Mouse (Mus musculus) heart, embryonic 13.5 days (tissue): ENCODE measurements at regions not wholly inside any gene's neighbourhood (a gene's known extent, or its start where the extent isn't known, plus 50 kb on each side); places are given as distances from the start of the nearest gene placed in this dataset.

ENCODE experiments used
- ATAC-seq: fragments of 200-750 bp; cut with Nextera tagmentation; 2 replicates; pipeline ENCODE4 v1.8.0; 2017; ENCODE audit warnings: moderate TSS enrichment; ENCODE audit not compliant: insufficient number of reproducible peaks, low FRiP score, low TSS enrichment; ENCODE audit errors: extremely low read depth
- H3K27ac ChIP-seq: fragments of 300-500 bp; sonication (generic); replicated peaks from 2 replicates; pipeline ENCODE4 v1.5.1; 2015; ENCODE audit warnings: moderate library complexity, mild to moderate bottlenecking, inconsistent platforms
- H3K27me3 ChIP-seq: fragments of 300-500 bp; sonication (generic); replicated peaks from 2 replicates; pipeline ENCODE4 v1.6.1; 2015; ENCODE audit warnings: mild to moderate bottlenecking, inconsistent platforms
- H3K36me3 ChIP-seq: fragments of 300-500 bp; sonication (generic); 2 replicates; pipeline ENCODE4 v1.6.1; 2015; ENCODE audit warnings: mild to moderate bottlenecking, inconsistent platforms
- H3K4me1 ChIP-seq: fragments of 300-500 bp; sonication (generic); 2 replicates; pipeline ENCODE4 v1.6.1; 2015; ENCODE audit warnings: inconsistent platforms
- H3K4me2 ChIP-seq: fragments of 300-500 bp; sonication (generic); 2 replicates; pipeline ENCODE4 v1.6.1; 2015; ENCODE audit warnings: inconsistent platforms, mild to moderate bottlenecking, moderate library complexity
- H3K4me3 ChIP-seq: fragments of 300-500 bp; sonication (generic); 2 replicates; pipeline ENCODE4 v1.5.1; 2015; ENCODE audit warnings: moderate library complexity, mild to moderate bottlenecking, inconsistent platforms
- H3K9ac ChIP-seq: fragments of 300-500 bp; sonication (generic); 2 replicates; pipeline ENCODE4 v1.6.1; 2015; ENCODE audit warnings: inconsistent platforms, mild to moderate bottlenecking, moderate library complexity
- H3K9me3 ChIP-seq: fragments of 300-500 bp; sonication (generic); 2 replicates; pipeline ENCODE4 v1.6.1; 2016; ENCODE audit warnings: inconsistent platforms
- WGBS: fragments of 180-500 bp; shearing (Covaris S2); methylation state at CpG from one replicate; pipeline ENCODE4 v1.1.7; 2015; ENCODE audit warnings: mixed read lengths; 5-methylcytosine and 5-hydroxymethylcytosine counted together

DNA sequence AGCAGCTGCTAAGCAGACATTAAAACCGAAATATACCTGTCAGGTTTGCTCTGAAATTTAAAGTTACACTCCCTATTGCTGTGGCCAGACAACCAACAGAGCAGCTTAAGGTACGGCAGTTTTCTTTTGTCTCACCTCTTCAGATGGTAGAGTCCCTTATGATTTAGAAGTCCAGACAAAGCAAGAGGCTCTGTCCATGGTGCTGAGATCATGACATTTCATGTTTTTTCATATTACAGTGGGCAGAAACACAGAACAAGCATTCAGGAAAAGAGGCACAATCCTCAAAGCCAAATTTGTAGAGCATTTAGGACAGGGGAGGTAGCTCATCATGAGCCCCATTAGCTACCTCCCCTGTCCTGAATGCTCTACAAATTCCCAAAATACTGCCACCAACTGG is 620.0 kb downstream of the Dnah5 start:
- Histone ChIP-seq H3K27me3 (no peaks in the 10 kb centered on the region), H3K9ac (no peak overlapping the region), H3K9me3 (no peaks in the 10 kb centered on the region), H3K4me2 (no peak overlapping the region), H3K4me3 (no peak overlapping the region), H3K36me3 (no peaks in the 10 kb centered on the region), H3K27ac (no peak overlapping the region), H3K4me1 (no peaks in the 10 kb centered on the region)
- no peak for ATAC-seq
- 51% methylated on average over 2 of the region's 2 CpGs for WGBS

DNA sequence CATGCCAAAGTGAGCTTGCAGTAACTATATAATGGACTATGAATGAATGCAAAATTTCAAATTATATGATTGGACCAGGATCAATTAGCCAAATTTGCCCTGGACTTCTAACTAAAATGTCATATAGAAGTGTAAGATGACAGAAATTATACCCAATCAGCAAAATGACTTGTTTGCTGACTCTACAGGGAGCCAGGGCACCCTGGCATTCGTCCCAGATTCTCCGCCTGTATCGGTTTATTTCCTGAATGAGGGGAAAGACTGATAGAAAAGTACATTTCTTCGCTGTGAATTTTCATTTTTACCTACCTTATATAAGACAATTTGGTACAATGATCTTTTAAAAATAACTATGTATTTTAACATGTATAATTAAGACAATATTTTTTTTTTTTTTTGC is 631.3 kb downstream of the Dnah5 start:
- H3K4me3 ChIP-seq: no peak overlapping the region
- WGBS: 73% methylated on average over 4 of the region's 4 CpGs
- ATAC-seq: no peak
- H3K36me3 ChIP-seq: no peaks in the 10 kb centered on the region
- no peaks in the 10 kb centered on the region for H3K27me3 ChIP-seq
- H3K9ac ChIP-seq: no peak overlapping the region
- H3K4me1 ChIP-seq: no peaks in the 10 kb centered on the region
- no peak overlapping the region for H3K27ac ChIP-seq
- no peaks in the 10 kb centered on the region for H3K9me3 ChIP-seq
- H3K4me2 ChIP-seq: no peak overlapping the region

DNA sequence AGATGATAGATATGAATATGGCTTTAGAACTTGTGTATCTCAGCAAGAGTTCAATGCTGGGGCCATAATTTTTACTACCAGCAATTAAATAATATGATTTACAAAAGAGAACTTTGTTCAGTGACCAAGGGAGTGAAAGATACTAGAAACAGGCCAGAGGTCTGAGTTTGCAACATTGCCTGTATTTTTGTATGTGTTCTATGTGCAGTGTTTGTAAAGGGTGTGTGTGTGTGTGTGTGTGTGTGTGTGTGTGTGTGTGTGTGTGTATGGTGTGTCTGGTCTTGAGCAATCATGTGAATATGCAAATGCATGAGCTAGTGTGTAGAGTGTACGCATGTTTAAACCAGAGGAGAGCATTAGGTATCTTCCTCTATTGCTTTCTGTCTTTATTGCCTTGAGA is 636.8 kb downstream of the Dnah5 start:
- H3K9me3 ChIP-seq: no peaks in the 10 kb centered on the region
- H3K4me3 ChIP-seq: no peak overlapping the region
- H3K27ac ChIP-seq: no peak overlapping the region
- H3K27me3 ChIP-seq: no peaks in the 10 kb centered on the region
- H3K36me3 ChIP-seq: no peaks in the 10 kb centered on the region
- H3K4me1 ChIP-seq: no peaks in the 10 kb centered on the region
- no peak overlapping the region for H3K9ac ChIP-seq
- WGBS: 82% methylated on average over 1 of the region's 1 CpGs
- ATAC-seq: no peak
- H3K4me2 ChIP-seq: no peak overlapping the region

DNA sequence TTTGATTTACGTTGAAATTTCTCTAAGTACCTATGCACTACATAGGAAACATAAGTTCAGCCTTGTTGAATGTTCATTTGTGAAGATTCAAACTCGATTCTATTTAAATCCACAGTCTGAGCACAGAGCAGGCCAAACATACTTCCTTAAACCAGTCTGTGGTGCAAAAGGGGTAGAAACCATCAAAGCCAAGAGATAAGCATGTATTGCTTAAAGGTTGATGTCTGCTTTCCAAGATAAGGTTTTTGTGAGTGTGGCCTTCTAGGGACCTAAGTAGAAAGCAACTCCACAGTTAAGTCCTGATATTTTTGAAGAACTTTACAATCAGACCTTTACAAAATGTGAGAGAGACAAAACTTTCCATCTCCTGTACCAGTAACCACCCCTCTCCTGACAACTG is 652.9 kb downstream of the Dnah5 start:
- no peak overlapping the region for H3K4me2 ChIP-seq
- no peak overlapping the region for H3K9ac ChIP-seq
- ATAC-seq: no peak
- H3K36me3 ChIP-seq: no peaks in the 10 kb centered on the region
- H3K27ac ChIP-seq: no peak overlapping the region
- H3K9me3 ChIP-seq: no peaks in the 10 kb centered on the region
- H3K4me3 ChIP-seq: no peak overlapping the region
- H3K27me3 ChIP-seq: no peaks in the 10 kb centered on the region
- WGBS: 56% methylated on average over 2 of the region's 2 CpGs
- H3K4me1 ChIP-seq: no peaks in the 10 kb centered on the region

DNA sequence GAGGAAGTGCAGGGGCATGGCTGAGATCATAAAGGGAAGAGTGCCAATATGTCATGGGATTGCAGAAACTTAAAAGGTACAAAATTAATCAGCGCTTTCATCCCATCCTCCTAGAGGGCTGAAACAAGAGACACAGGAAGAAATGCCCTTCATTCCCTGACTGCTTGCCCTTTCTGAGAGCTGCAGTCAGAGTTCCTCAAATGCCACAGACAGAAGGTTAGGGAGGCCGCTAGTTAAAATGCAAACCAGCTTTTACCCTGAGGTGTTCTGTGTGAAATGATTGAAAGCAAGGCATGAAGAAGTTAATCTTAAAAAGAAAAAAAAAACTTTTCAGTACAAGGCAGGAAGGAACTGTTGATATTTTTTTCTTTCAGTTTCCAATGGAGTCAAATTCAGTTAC is 654.6 kb downstream of the Dnah5 start:
- Histone ChIP-seq H3K27ac (no peak overlapping the region), H3K9me3 (no peaks in the 10 kb centered on the region), H3K36me3 (no peaks in the 10 kb centered on the region), H3K4me3 (no peak overlapping the region), H3K27me3 (no peaks in the 10 kb centered on the region), H3K4me2 (no peak overlapping the region), H3K4me1 (no peaks in the 10 kb centered on the region), H3K9ac (no peak overlapping the region)
- 70% methylated on average over 2 of the region's 2 CpGs for WGBS
- ATAC-seq: no peak

DNA sequence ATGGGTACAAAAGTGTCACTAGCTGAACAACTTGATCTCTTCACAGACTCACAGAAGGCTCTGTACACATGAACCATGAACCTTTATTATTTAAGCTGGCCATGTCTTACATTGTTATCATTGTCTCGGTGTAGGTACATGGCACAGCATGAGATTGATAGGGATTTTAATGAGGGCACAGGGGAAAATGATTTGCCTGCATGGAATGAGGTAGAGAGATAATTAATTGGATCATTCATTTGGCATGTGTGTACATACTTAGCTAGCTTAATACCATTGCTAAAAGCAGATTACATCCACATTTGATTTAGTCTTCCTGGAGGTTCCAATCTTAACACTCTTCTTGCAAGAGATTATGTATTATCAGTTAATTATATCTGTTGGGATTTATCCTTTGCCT is 660.5 kb downstream of the Dnah5 start:
- Histone ChIP-seq H3K4me2 (no peak overlapping the region), H3K9me3 (no peaks in the 10 kb centered on the region), H3K4me1 (peaks cover 6% of the 10 kb centered on the region; the same call in 1 of the 2 replicates), H3K27me3 (no peaks in the 10 kb centered on the region), H3K36me3 (no peaks in the 10 kb centered on the region), H3K4me3 (no peak overlapping the region), H3K9ac (no peak overlapping the region), H3K27ac (no peak overlapping the region)
- no peak for ATAC-seq
- WGBS: 56% methylated on average over 1 of the region's 1 CpGs

DNA sequence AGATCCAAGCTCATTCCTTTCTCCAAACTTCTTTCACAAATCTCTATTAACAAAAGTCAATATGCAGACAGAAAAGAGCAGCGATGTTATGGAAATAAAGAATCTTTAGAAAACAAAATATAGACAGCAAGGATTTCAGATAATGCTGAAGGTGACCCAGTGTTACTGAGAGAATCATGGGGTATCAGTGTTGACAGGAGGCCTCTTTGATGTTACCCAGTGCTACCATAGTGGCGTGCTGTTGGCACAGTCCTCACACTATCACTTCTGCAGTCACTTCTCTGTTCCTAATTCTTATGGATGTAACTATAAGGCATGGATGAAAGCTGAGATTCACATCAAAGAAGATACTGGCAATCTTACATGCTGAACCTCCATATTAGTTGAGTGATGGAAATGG is 661.4 kb downstream of the Dnah5 start:
- Histone ChIP-seq H3K9me3 (no peaks in the 10 kb centered on the region), H3K4me2 (no peak overlapping the region), H3K27me3 (no peaks in the 10 kb centered on the region), H3K4me3 (no peak overlapping the region), H3K27ac (no peak overlapping the region), H3K36me3 (no peaks in the 10 kb centered on the region), H3K9ac (no peak overlapping the region), H3K4me1 (peaks cover 6% of the 10 kb centered on the region; the same call in 1 of the 2 replicates)
- no peak for ATAC-seq
- WGBS: 43% methylated on average over 2 of the region's 2 CpGs

DNA sequence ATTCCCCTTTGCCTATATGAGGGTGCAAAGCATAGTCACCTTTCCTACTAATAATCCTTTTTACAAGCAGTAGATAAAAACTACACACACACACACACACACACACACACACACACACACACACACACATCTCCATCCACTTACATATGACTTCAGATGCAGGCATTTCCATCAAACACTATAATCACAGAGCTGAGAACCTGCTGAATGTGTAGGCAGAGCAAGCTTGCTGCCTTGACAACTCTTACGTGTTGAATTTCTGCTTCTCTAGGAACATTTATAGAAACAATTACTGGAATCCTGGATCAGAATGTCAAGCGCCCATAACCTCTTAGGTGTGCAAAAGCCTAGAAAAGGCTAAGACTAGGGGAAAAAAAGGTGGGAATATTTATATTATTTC is 669.4 kb downstream of the Dnah5 start:
- Histone ChIP-seq H3K4me2 (no peak overlapping the region), H3K27ac (no peak overlapping the region), H3K9me3 (no peaks in the 10 kb centered on the region), H3K4me3 (no peak overlapping the region), H3K9ac (no peak overlapping the region), H3K4me1 (no peaks in the 10 kb centered on the region), H3K27me3 (no peaks in the 10 kb centered on the region), H3K36me3 (no peaks in the 10 kb centered on the region)
- no peak for ATAC-seq
- 54% methylated on average over 2 of the region's 2 CpGs for WGBS

DNA sequence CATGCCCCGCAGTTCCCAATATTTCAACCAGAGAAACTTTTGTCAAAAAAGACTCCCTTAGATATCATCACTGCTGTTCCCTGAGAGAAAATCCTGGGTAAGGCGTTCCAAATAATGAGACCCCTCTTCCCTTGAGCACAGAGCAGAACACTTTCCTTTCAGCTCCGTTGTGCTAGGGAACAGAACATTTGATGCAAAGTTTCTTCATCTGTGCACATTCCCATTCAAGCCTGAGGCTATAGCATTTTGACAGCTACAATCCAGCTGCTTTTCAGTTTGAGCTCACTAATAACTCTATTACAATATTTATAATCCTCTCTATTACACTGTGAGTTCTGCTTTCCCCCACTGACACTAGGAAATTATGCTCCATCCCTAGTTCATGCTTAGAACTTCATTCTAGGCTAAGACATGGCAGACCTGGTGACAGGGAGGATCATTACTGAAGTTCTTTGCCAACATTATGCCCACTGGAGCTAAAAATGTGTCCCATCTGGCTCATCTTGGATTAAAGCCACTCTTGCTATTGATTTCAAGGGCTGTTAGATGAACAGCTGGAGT is 692.8 kb downstream of the Dnah5 start:
- Histone ChIP-seq H3K4me3 (no peak overlapping the region), H3K9ac (no peak overlapping the region), H3K27me3 (no peaks in the 10 kb centered on the region), H3K4me1 (no peaks in the 10 kb centered on the region), H3K4me2 (no peak overlapping the region), H3K27ac (no peak overlapping the region), H3K9me3 (no peaks in the 10 kb centered on the region), H3K36me3 (no peaks in the 10 kb centered on the region)
- 67% methylated on average over 3 of the region's 3 CpGs for WGBS
- ATAC-seq: no peak

DNA sequence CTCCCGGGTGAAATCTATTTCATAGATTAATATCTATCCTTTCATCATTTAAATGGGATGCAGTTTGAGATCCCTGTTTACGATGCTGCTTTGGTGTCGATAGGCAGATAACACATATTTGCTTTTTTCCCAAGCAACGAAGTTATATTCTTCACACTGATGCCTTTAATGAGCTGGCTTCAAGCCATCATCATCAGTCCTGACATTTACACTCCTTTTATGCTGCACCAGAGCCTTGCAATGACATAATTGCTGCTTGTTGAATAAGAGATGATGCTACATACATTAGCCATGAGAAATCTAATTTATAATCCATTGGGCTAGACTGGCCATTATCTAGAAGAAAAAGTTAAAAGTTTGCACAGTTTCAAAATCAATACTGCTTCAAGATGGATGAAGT is 718.9 kb downstream of the Dnah5 start:
- Histone ChIP-seq H3K9ac (no peak overlapping the region), H3K9me3 (no peaks in the 10 kb centered on the region), H3K36me3 (no peaks in the 10 kb centered on the region), H3K27ac (no peak overlapping the region), H3K27me3 (no peaks in the 10 kb centered on the region), H3K4me3 (no peak overlapping the region), H3K4me2 (no peak overlapping the region), H3K4me1 (no peaks in the 10 kb centered on the region)
- no peak for ATAC-seq
- WGBS: 69% methylated on average over 4 of the region's 4 CpGs

DNA sequence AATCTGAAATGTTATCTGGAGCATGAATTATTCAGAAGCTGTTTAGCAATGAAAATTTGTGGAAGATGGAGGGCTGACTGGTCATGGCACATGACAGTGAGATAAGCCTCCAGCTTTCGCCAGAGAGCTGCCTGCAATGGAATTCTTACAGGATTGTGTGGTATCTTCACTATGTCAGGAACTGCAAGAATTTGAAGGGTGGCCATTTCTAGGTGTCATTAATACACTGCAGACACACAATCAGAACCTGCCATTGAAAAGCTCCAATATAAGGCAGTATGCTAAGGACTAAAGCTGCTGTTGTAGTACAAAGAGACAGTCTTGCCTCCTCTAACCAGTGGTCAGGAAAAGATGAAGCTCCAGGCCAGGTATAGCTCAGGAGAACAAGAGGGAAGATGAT is 744.7 kb downstream of the Dnah5 start:
- no peak overlapping the region for H3K4me2 ChIP-seq
- 21% methylated on average over 1 of the region's 1 CpGs for WGBS
- H3K4me3 ChIP-seq: no peak overlapping the region
- H3K9ac ChIP-seq: no peak overlapping the region
- ATAC-seq: no peak
- H3K9me3 ChIP-seq: no peaks in the 10 kb centered on the region
- no peaks in the 10 kb centered on the region for H3K36me3 ChIP-seq
- peak overlapping the region; percentile 50; the same call in 1 of the 2 replicates for H3K27ac ChIP-seq
- no peaks in the 10 kb centered on the region for H3K27me3 ChIP-seq
- H3K4me1 ChIP-seq: peaks cover 10% of the 10 kb centered on the region
